Mouse (Mus musculus) thymus, adult 2 months (tissue): ENCODE measurements around the gene Otof.

ENCODE experiments used
- CTCF ChIP-seq: fragments of 200-500 bp; IDR thresholded peaks from 2 replicates; pipeline ENCODE4 v1.5.1; 2012; ENCODE audit warnings: mild to moderate bottlenecking, control low read depth, low read length, moderate library complexity, borderline replicate concordance; ENCODE audit not compliant: control insufficient read depth, poor library complexity, insufficient read depth; ENCODE audit errors: extremely low read depth
- POLR2A ChIP-seq: fragments of 200-500 bp; IDR thresholded peaks from 2 replicates; pipeline ENCODE4 v1.6.1; 2012; ENCODE audit warnings: mild to moderate bottlenecking, low read length, control low read depth, moderate library complexity; ENCODE audit not compliant: control insufficient read depth, poor library complexity, insufficient read depth; ENCODE audit errors: extremely low read depth

GRCm38 (mm10) chr5:30466315-30466714, 4.6 kb upstream of the Otof start:
- no peak for TF ChIP-seq CTCF
- no peak for TF ChIP-seq POLR2A
